Mouse (Mus musculus) A20 (cell line): Measurements from ENCODE around the gene Nrxn3.

Experiments
- DNase-seq: peaks from one replicate; pipeline ENCODE4 v3.0.0-alpha.2; 2011; ENCODE audit warnings: low read depth, low spot score

The Nrxn3 gene

DNA sequence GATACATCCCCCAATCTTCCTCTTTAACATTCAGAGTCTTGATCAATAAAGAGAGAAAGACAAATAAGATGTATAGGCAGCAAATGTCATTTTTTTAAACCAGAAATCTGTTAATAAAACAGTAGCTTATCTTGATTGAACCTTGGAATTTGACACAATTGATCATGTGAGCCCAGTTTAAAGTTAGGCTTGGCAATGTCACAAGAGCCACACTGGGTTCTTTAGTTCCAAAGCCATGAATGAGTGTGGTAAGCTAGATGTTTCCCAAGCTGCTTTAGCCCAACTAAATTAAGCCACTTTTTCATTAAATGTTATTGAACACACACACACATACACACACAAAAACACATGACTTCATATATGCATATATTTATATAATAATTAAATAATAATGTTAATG lies 786.3 kb downstream of the Nrxn3 start:
- DNase-seq = no peak

DNA sequence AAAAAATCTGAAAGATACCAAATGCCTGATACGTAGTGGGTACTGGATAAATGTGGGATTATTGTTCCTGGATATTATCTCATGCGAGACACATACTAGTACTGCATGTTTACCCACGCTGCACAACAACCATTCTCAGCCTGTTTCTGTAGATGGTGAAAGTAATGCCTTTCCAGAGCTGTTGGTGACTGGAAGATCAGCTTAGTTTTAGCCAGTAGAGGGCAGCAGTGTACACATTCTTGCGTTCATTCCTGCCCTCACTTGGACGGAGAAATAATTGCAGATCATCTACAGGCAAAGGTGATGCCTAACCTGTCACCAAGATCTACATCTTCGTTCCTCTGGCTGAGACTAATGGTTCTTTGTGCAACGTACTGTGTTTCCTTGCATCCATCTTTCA lies 791.1 kb downstream of the Nrxn3 start:
- no peak for DNase-seq

DNA sequence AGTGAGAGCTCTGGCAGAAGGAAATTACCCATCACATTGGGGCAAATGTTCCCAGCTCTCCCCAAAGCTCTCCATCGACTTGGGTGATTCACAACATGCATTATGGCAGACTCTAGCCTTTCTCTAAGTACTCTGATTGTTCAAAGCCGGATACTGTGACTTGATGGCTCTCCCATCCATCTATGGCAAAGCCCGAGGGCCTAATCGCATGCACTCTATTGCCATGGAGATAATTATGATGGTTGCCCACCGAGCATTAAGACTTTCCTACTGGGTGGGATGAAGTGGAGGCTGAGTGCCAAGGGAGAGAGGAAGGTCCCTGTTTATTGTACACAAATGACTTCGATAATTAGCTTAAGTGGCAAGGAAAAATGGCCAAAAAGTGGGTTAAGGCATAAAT lies 793.4 kb downstream of the Nrxn3 start:
- no peak for DNase-seq

DNA sequence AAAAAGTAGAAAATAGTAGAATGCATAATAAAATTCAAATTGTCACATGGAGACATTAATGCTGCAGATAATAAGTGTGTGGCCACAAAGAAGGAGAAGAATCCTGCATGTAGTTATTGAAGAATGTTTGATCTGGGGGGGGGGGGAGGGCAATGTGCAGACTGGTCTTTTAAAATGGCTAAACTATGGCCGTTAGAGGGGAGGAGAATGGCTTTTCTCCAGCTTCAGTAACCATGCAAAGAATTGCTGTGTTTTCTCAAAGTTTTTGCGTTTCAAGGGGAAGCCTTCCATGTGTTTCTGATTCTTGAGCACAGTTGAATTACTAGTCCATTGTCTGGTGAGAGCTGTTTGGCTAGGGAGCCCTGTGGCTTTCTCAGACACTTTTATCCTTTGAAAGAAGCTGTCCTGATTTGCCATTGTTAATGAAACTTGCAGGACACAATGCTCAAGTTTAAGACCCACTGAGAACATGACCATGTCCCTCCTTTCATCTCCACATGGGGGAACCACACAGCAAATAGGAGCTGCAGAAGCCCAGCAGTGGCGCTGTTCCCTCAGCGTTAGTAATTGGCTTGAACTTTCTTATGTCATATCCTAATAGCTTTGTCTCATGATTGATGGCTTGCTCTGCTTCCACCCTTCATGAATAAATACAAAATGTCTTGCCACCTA lies 808.1 kb downstream of the Nrxn3 start:
- DNase-seq = no peak

DNA sequence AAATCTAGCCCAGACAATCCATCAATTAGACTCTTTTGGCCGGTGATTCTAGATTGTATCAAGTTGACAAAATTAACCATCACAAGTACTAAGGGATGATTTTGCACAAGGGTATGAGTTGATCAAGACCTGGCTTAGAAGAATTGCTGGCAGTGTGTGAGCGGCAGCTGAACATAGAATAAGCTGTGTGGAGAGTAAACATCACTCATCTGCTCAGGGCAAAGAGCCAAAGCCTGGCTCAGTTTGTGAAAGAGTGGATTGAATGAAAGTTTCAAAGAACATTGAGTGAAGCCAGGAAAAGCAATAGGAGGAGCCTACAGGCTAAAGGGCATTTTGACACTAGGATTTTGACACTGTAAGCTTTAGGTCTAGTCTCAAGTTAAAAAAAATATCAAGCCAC lies 828.6 kb downstream of the Nrxn3 start:
- no peak for DNase-seq

DNA sequence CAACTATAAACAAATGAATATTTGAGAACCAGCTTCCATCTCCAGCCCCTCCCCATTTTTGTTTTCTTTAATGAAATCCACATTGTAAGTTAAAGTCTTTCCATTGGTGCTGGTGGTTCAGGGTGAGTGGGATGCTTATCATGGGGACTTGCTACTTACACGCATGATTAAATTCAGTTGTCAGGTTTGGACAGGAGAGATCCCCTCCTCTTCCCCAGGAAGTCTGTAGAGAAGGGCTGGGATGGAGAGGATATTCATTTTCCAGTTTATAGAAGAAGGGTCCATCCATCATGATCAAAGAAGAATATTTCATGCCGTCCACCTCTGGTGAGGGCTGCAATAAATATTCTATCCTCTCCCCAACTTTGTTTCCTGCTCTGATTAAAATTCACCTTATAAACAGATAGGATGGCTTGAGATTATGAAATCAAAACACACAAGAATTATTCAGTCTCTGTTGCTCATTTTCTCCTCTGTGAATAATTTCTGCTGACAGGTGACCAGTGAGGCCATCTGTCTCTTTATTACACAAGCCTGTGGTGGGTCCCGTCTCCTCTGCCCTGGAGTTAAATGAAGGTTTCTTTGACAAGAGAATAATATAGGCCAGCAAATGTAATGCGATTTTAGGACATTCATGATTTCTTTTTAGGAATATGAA lies 830.7 kb downstream of the Nrxn3 start:
- DNase-seq = no peak

DNA sequence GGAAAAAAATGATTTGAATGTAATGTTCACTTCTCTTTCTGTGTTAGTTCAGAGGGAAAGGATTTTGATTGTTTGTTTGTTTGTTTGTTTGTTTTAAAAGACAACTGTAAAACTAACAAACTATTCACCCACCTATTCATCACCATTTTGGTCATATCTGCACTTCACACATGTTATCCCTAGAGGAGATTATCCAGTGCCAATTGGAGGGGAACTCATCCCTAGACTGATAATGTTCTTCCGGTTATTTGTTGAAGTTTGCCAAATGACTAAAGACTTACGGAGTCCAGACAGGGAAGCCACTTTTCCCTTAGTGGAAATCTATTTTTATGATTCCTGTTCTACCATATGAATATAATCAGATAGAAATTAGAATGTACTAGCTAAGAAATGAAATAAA lies 831.5 kb downstream of the Nrxn3 start:
- no peak for DNase-seq

DNA sequence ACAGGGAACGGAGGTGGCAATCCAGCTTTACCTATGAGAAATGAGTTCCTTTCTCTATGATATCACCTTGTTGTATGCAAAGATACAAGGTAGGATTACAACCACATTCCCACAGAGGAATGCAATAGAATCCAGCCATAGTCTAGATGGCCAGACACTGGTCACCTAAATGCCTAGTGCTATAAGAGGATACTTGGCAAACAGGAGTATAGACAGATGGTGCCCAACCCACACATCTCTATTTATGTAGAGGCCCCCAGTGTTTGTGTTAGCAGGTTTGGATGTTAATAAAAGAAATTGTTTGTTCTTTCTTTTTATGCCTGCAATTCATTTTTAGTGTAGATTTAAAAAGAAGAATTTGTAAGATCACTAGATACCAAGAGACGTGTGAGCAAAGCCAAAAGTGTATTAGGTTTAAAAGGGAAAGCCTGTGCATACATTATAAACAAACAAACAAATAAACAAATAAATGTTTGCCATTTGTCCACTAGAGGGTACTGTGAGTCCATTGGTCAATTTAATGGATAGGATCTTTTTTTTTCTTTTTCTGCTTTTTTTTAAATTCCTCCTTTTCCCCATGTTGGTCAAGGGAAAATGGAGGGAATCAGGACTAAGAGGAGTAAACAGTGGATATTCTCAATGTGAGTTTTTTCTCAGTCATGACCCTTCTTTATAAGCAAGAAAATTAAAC lies 832.2 kb downstream of the Nrxn3 start:
- DNase-seq = no peak

DNA sequence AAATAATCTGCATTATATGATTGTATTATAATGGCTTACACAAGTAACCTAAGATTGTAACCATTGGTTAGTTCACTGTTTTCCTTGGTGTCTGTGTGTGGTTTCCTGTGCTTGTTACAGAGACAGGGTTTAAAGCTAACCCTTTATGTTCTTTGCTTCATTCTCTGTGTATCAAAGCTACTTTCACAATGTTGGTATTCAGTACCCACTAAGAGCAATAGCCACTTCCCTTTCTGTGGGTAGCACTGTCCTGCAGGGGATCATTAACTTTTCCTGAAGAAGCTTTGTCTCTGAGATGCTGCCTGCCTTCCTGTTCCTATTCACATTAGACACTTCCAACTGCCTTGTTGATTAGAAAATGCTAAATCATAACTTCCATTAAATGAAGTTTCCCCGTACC lies 836.2 kb downstream of the Nrxn3 start:
- no peak for DNase-seq

DNA sequence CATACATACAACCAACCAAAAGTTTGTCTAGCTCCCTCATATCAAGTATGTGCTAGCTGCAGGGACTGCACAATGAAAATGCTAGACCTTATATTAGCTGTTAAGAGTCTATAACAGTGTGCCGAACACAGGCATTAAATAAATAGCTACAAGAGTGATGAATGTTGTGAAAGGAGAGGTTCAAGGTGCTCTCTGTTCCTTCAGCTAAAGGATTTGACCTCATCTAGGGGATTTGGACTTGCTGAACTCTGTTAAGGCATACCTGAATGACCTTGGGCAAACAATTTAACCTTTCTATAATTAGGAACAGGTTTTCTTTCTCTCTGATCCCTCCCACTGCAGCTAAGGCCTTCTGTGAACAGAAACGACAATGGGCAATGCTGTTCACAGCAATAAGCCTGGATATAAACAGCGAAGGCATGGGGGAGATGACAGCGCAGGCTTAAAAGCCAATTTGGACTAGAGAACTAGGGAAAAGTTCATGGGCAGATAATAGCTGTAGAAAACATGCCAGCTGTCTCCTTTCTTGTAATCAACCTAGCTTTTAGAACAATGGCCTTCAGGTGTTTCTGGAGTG lies 839.4 kb downstream of the Nrxn3 start:
- DNase-seq = no peak

DNA sequence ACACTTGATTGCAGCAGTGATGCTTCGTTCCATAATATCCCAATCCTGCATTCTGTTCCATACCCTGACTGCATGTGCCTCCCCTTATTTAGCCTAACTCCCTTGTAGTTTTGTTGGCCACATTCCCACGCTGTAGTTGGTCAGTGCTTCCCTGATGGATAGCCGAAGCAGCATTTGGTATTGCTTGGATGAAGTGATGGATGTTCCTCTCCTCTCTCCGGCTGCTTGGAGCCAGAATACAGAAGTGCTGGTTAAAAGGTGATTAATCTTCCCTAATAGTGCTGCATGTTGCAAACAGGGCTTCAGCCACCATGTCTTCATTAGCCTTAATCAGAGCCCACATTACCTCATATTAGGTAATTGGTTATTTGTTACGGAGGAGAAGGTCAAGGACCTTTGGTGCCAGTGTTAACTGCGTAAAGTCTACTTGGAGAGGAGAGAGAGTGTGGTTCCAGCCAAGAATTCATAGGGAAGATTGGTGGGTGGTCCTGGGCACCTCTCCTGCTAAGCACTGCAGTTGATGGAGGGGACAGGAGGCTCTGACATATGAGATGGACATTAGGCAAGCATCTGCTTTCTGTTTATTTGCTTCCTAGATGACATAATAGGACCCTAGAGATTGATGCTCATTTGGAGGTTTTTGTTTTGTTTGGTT lies 846.2 kb downstream of the Nrxn3 start:
- no peak for DNase-seq

DNA sequence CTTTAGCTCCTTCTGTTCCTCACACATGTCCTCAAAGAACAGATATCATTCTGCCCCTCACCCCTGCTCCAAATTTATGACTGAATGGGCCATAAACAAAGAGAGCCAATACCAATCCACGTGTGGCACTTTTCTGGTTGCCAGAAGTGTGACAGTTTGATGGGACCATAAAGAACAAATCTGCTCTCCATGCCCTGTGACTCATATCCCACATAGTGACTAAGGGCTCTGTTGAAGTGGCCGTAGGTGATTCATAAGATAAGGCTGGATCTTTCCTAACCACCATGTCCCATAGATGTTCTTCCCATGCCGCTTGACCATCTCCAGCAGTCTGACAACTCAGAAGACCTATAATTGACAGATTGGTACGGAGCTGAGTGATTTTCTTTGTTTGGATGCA lies 869.8 kb downstream of the Nrxn3 start:
- DNase-seq = no peak

DNA sequence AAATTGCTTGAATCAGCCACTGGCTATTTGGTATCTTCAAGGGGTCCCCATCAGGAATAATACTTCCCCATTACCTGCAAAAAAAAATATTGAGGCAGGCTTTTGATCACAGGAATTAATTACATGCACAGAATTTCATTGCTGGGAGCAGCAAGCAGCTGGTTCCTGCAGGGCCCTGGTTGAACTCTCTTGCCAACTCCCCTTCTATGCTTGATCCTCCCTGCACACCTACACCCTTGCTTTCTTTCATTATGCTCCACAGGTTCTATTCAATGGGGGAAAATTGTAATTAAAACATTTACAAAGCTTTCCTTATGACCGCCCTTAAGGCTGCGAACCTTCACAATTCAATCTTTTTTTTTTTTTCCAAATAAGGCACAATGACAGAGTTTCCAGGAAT lies 891.0 kb downstream of the Nrxn3 start:
- DNase-seq = no peak

DNA sequence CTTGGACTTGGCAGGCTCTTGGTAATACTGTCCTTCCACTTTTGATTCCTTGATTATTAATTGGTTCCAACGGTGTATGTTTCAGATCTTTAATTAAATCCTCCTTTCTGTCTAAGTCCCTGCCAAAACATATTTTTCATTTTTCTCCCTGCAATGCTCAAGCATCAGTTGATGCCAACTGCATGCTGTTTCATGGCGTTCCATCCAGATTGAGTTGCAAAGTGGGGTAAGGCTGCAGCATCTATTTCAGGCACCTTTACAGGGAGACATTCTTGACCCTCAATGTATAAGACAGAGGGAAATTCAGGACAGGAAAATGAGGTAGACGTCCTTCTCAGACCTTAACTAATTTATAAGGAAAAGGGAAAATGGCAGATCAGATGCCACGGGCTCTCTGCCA lies 903.1 kb downstream of the Nrxn3 start:
- no peak for DNase-seq

DNA sequence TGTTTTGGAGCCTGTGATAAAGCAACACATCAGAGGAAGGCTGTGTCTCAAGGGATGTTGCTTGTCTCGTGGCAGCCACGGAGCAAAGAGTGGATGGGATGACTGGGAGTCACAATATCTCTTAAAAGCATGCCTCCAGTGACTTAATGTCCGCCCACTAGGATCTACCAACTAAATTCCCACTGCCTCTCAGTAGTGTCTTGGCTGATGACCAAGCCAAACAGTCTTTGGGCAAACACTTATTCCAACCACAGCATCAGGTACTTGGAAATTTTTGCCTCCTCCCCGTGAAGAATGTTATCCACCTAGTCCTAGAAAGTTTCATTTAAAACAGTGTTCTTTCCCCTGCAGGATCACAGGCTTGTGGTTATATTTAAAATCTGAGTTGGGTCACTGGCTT lies 917.4 kb downstream of the Nrxn3 start:
- no peak for DNase-seq

DNA sequence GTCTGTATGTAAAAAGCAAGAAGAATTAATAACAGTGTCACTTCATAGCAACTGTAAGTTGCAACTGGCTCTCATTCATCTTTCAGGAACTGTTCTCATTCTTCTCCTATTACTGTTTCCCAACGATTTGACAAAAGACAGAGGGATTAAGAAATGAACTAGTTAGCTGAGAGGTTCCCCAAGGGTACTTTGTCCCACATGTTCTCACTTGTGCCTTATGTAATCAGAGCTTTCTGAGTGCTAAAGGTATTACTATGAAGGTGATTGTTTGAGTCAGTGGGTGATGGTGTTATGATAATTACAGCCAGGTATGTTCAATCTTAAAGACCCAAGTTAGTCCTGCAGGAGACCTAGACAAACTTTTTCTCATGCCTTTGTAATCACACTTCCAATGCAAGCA lies 918.8 kb downstream of the Nrxn3 start:
- DNase-seq = no peak

DNA sequence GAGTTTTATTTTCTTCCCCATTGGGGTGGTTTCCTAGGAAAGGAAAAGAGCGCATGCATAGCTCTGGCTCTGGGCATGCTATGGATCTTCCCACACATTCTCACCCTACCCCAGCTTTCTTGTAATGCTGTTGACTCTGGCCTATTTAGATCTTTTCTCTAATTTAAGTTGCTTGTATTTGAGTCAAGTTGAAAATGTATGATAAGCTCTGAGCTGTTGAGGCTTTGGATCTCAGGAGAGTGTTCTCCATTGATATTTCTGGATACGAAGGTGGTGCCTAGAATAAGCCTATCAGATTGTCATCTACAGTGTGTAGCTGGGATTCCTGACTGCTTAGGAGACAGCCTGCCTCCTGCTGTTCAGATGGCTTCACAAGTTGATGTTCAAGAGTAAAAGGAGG lies 930.5 kb downstream of the Nrxn3 start:
- DNase-seq = no peak

DNA sequence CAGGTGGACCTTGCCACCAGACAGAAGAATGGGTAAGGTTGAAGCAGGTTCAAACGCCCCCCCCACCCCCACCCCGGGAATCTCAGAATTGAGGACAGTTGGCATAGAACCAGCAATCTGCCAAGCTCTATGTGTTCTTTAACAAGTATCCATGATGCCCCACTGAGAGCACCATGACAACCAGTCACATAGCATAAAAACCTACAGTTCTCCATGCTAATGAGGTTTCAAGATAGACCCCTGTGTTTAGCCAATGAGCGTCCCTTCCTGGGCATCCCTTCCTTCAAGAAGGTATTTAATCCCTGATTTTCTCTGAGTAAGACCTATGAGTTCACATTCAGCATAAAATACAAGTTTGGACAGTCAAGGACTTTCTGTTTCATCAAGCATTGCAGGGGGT lies 938.5 kb downstream of the Nrxn3 start:
- no peak for DNase-seq

DNA sequence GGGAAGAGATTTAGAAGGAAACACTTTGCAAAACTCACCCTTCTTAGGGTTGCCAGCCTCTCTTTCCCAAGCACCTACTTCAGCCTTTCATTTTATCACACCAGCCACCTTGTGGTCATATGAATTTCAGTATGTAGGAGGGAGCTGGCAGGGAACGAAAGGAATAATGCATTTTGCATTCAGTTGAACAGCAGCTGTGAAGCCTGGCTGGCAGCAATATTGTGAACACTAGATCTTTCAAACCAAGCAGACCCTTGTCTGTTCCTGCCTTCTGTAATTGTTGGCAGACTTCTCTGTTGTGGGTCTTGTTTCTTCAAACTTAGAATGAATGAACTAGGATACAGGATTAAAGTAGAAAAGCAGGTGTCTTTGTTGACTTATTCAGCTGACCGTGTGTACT lies 946.2 kb downstream of the Nrxn3 start:
- no peak for DNase-seq

DNA sequence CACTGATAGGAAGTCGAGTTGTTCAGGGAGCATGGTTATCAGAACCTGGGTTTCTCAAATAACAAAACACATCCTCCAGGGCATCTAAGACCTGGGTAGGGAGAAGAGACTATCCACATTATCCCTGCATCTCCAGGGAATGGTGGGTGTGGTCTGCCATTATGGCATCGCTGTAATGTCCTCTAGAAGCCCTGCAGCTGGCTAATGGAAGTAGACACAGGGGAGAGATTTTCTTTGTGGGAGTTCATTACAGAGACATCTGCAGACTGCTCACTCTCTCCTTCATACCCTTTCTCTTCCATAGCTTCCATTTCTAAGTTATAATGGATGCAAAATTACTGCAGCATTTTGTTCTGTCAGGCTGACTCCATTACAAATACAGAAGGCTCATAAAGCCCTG lies 950.1 kb downstream of the Nrxn3 start:
- no peak for DNase-seq

DNA sequence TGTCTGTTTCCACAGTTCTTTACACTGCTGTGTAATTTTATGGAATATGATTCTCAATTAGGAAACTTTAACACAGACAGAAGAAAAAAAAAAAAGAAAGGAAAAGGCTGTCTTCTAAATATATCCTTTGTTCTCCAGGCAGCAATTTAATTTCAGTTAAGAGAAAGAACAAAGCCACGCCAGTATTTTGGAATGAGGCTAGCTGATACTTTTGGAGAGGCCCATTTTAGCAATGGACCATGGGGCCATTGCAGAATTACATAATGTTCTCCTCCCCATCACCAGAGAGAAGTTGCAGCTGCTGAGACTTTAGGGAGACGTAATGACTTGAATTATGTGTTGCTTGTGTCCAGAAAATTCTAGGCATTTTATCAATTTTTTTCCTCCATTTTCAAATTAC lies 963.0 kb downstream of the Nrxn3 start:
- DNase-seq = no peak

DNA sequence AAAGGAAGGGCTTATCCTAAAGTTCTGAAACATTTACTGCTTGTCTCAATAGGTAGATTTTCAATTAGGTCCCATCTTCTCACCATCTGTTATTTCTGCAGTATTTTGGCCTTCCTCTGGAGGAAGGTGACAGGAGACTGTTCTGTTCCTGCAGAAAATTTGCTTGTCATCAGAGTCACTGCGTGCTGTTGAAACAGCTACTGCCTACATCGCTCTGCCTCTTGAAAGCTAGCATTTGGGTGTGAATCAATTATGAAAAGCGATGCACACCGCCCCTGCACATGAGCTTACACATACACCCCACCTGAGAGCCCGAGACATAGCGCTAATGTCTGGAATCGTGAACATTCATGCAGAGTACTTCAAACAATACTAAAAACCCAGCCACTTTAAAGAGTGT lies 966.4 kb downstream of the Nrxn3 start:
- no peak for DNase-seq
